Mouse (Mus musculus) G1E-ER4 (cell line): ENCODE measurements around the gene Dlx3. TPM values are rescaled to one million over a fixed set of nuclear protein-coding genes. Genes with fewer than 3 reads are reported as not detected.

Experiments
- GATA1 ChIP-seq: IDR thresholded peaks from one replicate; pipeline ENCODE4 v1.8.0; 2012; ENCODE audit warnings: low read length, inconsistent platforms
- polyA plus RNA-seq: library from polyadenylated mRNA; stranded (reverse); fragments of >175 nt; gene quantifications from 2 replicates; pipeline ENCODE4 v1.2.3, GENCODE M21; 2012

Dlx3 gene
- polyA plus RNA-seq, 1 experiment, result not detected

GRCm38 (mm10) chr11:95084175-95084574, 35.7 kb upstream of the Dlx3 start:
- TF ChIP-seq GATA1, result no peak

- no peak for TF ChIP-seq GATA1
Measured at GRCm38 (mm10) chr11:95084811-95085382, 35.0 kb upstream of the Dlx3 start.

GRCm38 (mm10) chr11:95085710-95086109, 34.2 kb upstream of the Dlx3 start:
- TF ChIP-seq GATA1, result no peak

- TF ChIP-seq GATA1, result no peak
Measured at GRCm38 (mm10) chr11:95086229-95086628, 33.7 kb upstream of the Dlx3 start.

- no peak for TF ChIP-seq GATA1
Measured at GRCm38 (mm10) chr11:95087301-95088228, 32.4 kb upstream of the Dlx3 start.

- no peak for TF ChIP-seq GATA1
Measured at GRCm38 (mm10) chr11:95088286-95088685, 31.6 kb upstream of the Dlx3 start.

- TF ChIP-seq GATA1, result no peak
Measured at GRCm38 (mm10) chr11:95088857-95089779, 30.8 kb upstream of the Dlx3 start.

GRCm38 (mm10) chr11:95093077-95093476, 26.8 kb upstream of the Dlx3 start:
- no peak for TF ChIP-seq GATA1

GRCm38 (mm10) chr11:95095596-95095995, 24.3 kb upstream of the Dlx3 start:
- TF ChIP-seq GATA1, result no peak

- TF ChIP-seq GATA1, result no peak
Measured at GRCm38 (mm10) chr11:95096608-95097373, 23.1 kb upstream of the Dlx3 start.

- no peak for TF ChIP-seq GATA1
Measured at GRCm38 (mm10) chr11:95097889-95098288, 22.0 kb upstream of the Dlx3 start.

- no peak for TF ChIP-seq GATA1
Measured at GRCm38 (mm10) chr11:95098346-95099095, 21.4 kb upstream of the Dlx3 start.

- TF ChIP-seq GATA1, result no peak
Measured at GRCm38 (mm10) chr11:95100393-95100792, 19.5 kb upstream of the Dlx3 start.

- TF ChIP-seq GATA1, result no peak
Measured at GRCm38 (mm10) chr11:95101071-95101788, 18.7 kb upstream of the Dlx3 start.
